Mouse (Mus musculus) embryo, embryonic 10.5 days (tissue): ENCODE results near the gene Ankrd63.

Source experiments
- DNase-seq: peaks from one replicate; pipeline ENCODE4 v3.0.0-alpha.2; 2015; ENCODE audit warnings: low spot score

Gene Ankrd63

GRCm38 (mm10) chr2:118703913-118704730 lies at the start of gene Ankrd63:
Gene Ankrd63 (minus strand): TSS chr2:118703963.
- peak; percentile 39 for DNase-seq

GRCm38 (mm10) chr2:118752792-118753108 lies 49.0 kb upstream of the Ankrd63 start:
- DNase-seq: no peak

- DNase-seq: no peak
These were observed 48.4 kb upstream of the Ankrd63 start for GRCm38 (mm10) chr2:118751896-118752791.

- DNase-seq: no peak
These were observed 46.7 kb upstream of the Ankrd63 start for GRCm38 (mm10) chr2:118750476-118750875.

- DNase-seq: no peak
These were observed 45.6 kb upstream of the Ankrd63 start for GRCm38 (mm10) chr2:118749341-118749884.

GRCm38 (mm10) chr2:118747301-118747960 lies 43.7 kb upstream of the Ankrd63 start:
- DNase-seq: no peak

- peak; percentile 64 for DNase-seq
These were observed 42.4 kb upstream of the Ankrd63 start for GRCm38 (mm10) chr2:118745915-118746901.

GRCm38 (mm10) chr2:118745232-118745884 lies 41.6 kb upstream of the Ankrd63 start, which contains the start of gene Inafm2:
Gene Inafm2 (plus strand): TSS chr2:118745758.
- DNase-seq: peak; percentile 92

GRCm38 (mm10) chr2:118744621-118745020 lies 40.9 kb upstream of the Ankrd63 start:
- no peak for DNase-seq

GRCm38 (mm10) chr2:118743261-118743943 lies 39.6 kb upstream of the Ankrd63 start:
- DNase-seq: peak; percentile 83

- no peak for DNase-seq
These were observed 37.4 kb upstream of the Ankrd63 start for GRCm38 (mm10) chr2:118741183-118741582.

GRCm38 (mm10) chr2:118740341-118740740 lies 36.6 kb upstream of the Ankrd63 start:
- no peak for DNase-seq

GRCm38 (mm10) chr2:118733341-118733740 lies 29.6 kb upstream of the Ankrd63 start:
- DNase-seq: no peak

- no peak for DNase-seq
These were observed 28.2 kb upstream of the Ankrd63 start for GRCm38 (mm10) chr2:118731981-118732380.

GRCm38 (mm10) chr2:118730622-118730915 lies 26.8 kb upstream of the Ankrd63 start:
- DNase-seq: peak; percentile 65

- DNase-seq: no peak
These were observed 26.3 kb upstream of the Ankrd63 start for GRCm38 (mm10) chr2:118729816-118730621.

GRCm38 (mm10) chr2:118729194-118729593 lies 25.4 kb upstream of the Ankrd63 start:
- DNase-seq: no peak

GRCm38 (mm10) chr2:118728337-118728736 lies 24.6 kb upstream of the Ankrd63 start, which contains the start of gene Plcb2:
Gene Plcb2 (minus strand): TSS chr2:118728438.
- peak; percentile 10 for DNase-seq

- no peak for DNase-seq
These were observed 24.1 kb upstream of the Ankrd63 start for GRCm38 (mm10) chr2:118727911-118728310.
